Mouse (Mus musculus) bone marrow, adult 2 months (tissue): ENCODE measurements around the gene Heca.

Experiments
- CTCF ChIP-seq: fragments of 200-500 bp; IDR thresholded peaks from 2 replicates; pipeline ENCODE4 v1.5.1; 2011; ENCODE audit warnings: low read length, control low read depth; ENCODE audit not compliant: control insufficient read depth, insufficient read depth
- POLR2A ChIP-seq: fragments of 200-500 bp; IDR thresholded peaks from 2 replicates; pipeline ENCODE4 v1.6.1; 2011; ENCODE audit warnings: low read depth, mild to moderate bottlenecking, control low read depth, low read length, borderline replicate concordance; ENCODE audit not compliant: control insufficient read depth

GRCm38 (mm10) chr10:17842030-17842429 is 105.8 kb downstream of the Heca start:
- no peak for TF ChIP-seq CTCF
- no peak for TF ChIP-seq POLR2A
